Mouse (Mus musculus): ENCODE data around the gene Drg2.

Gene Drg2

GRCm38 (mm10) chr11:60439621-60440020 is 14.8 kb upstream of the Drg2 start:
- POLR2A ChIA-PET, result interaction anchor here in 3 of 4 experiments (0.7 to 4.2 kb wide), 22 partner anchors 8 to 344 kb away, joined by 3 to 25 read pairs (median 4); partner anchors contain the start of genes Drg2 (in 3 of the 3), Atpaf2 (in 2 of the 3), Gid4 (in 2 of the 3) and Drc3 (in 1 of the 3)
- CTCF ChIA-PET, result interaction anchor here in 1 of 4 experiments (1.5 to 2.0 kb wide), 2 partner anchors 15 to 26 kb away, joined by 4 to 5 read pairs; partner anchors contain the start of gene Drg2

DNA sequence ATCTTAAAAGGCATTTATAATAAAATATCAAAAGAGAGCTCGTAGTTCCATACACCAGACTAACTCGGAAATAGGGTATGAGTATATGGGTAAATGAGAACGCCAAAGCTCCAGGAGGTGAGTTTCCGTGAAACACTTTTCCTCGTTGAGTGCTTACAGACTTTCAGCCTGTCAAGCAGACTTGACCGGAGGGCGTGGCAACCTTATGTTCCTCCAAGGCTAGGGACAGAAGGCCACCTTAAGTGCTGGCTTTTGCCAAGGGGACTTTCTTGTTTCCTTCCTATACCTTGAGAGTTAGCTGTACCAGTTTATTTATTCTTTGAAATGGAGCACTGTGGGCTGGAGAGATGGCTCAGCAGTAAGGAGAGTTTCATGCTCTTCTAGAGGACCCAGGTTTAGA is 14.2 kb upstream of the Drg2 start:
- POLR2A ChIA-PET, result interaction anchor here in 3 of 4 experiments (0.7 to 5.2 kb wide), 27 partner anchors 8 to 343 kb away, joined by 3 to 25 read pairs (median 4); partner anchors contain the start of genes Drg2 (in 3 of the 3), Atpaf2 (in 2 of the 3), Gid4 (in 2 of the 3) and Drc3 (in 1 of the 3)
- CTCF ChIA-PET, result interaction anchor here in 2 of 4 experiments (0.6 to 2.0 kb wide), 4 partner anchors 11 to 54 kb away, joined by 4 to 10 read pairs (median 6); partner anchors contain the start of gene Drg2 (in 1 of the 2)

DNA sequence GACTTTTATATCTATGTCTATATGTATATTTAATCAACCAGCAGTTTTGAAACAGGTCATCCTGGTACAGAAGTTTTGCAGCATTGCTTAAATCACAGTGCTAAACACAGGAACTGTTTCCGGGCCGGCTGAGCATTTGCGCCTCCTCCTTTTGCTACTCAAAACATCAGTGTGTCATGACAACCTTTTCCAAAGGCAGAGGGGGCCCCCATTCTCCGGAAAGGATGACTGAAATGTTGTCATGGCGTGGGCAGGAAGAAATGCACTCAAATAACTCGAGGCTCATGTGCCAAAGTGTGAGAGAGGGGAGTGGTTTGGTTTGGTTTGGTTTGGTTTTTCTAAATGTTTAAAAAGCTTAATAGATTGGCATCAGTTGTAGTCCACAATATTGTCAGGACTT is 11.5 kb upstream of the Drg2 start:
- ChIA-PET CTCF (interaction anchor here in 1 of 4 experiments (1.5 to 2.5 kb wide), 2 partner anchors 11 to 30 kb away, joined by 6 to 9 read pairs; partner anchors contain the start of gene Drg2), POLR2A (interaction anchor here in 2 of 4 experiments (1.2 to 5.3 kb wide), 12 partner anchors 9 to 95 kb away, joined by 3 to 52 read pairs (median 17); partner anchors contain the start of genes Drg2 (in 2 of the 2), Alkbh5 (in 1 of the 2), Atpaf2 (in 1 of the 2) and Gid4 (in 1 of the 2))

GRCm38 (mm10) chr11:60444007-60444406 is 10.4 kb upstream of the Drg2 start:
- ChIA-PET CTCF (interaction anchor here (0.5 to 2.5 kb wide), 14 partner anchors 10 to 970 kb away, joined by 3 to 9 read pairs (median 4); partner anchors contain the start of genes Drg2 (in 2 of the 4), Gid4 (in 1 of the 4) and Rai1 (in 1 of the 4)), POLR2A (interaction anchor here (0.6 to 5.3 kb wide), 44 partner anchors 8 to 456 kb away, joined by 3 to 52 read pairs (median 5); partner anchors contain the start of genes Drg2 (in 4 of the 4), Alkbh5 (in 2 of the 4), Atpaf2 (in 2 of the 4) and Drc3 (in 2 of the 4))

DNA sequence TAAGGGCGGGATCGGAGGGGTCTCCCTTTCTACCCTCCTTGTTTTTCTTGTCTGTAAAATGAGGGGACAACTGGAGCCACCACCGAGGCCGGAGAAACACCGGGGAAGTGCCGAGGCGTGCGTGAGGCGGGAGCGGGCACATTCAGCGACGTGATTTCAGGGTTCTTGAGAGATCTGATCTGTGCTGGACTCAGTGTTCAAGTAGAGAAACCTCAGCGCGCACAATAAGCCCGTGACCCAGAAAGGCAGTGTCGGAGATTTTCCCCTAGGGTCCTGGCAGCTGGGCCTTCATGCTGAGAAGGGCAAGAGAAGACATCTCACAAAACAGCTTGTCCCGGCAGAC is 325 bp downstream of the Drg2 start:
- ChIA-PET CTCF (interaction anchor here in 3 of 4 experiments (0.7 to 1.7 kb wide), 9 partner anchors 11 to 147 kb away, joined by 3 to 9 read pairs (median 5); partner anchors contain the start of gene Atpaf2 (in 1 of the 3)), POLR2A (interaction anchor here (0.5 to 3.4 kb wide), 44 partner anchors 7 to 425 kb away, joined by 3 to 52 read pairs (median 5); partner anchors contain the start of genes Gid4 (in 3 of the 4), Atpaf2 (in 2 of the 4), Myo15 (in 2 of the 4) and Alkbh5 (in 1 of the 4))

- POLR2A ChIA-PET, result interaction anchor here in 2 of 4 experiments (0.7 to 2.0 kb wide), 4 partner anchors 8 to 72 kb away, joined by 3 to 5 read pairs (median 4); partner anchors contain the start of gene Myo15 (in 1 of the 2)
Observed at GRCm38 (mm10) chr11:60457973-60458372, 3.6 kb downstream of the Drg2 start.

DNA sequence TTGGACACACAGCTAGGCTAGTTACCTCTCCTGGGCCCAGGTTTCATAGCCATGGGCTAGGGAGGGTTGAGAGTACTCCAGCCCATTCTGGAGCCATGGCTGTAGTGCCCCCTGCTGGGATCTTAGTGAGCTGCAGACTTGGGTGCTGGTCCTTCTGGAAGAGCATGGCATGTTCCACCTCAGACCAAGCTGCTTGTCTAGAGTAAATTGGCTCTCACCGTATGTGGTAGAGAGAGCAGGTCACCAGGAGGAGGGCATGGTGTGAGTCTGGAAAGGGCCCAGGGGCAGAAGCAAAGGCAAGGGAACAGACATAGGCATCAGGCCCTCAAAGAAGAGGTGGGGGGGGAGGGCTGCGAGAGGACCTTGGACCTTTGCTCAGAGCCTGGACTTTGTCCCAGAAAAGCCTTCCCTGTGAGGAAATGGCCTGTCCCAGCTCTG is 11.6 kb downstream of the Drg2 start:
- POLR2A ChIA-PET, result interaction anchor here in 3 of 4 experiments (0.6 to 2.6 kb wide), 13 partner anchors 9 to 113 kb away, joined by 3 to 13 read pairs (median 5); partner anchors contain the start of genes Drg2 (in 3 of the 3), Drc3 (in 1 of the 3), Gid4 (in 1 of the 3) and Tom1l2 (in 1 of the 3)
- CTCF ChIA-PET, result interaction anchor here (0.5 to 2.2 kb wide), 32 partner anchors 9 to 841 kb away, joined by 3 to 13 read pairs (median 3); partner anchors contain the start of genes Drg2 (in 3 of the 4), Gid4 (in 2 of the 4), Drc3 (in 1 of the 4) and Tom1l2 (in 1 of the 4)

More at GRCm38 (mm10) chr11:60457973-60458372, 3.6 kb downstream of the Drg2 start:
- CTCF ChIA-PET, result interaction anchor here in 1 of 4 experiments (0.7 kb wide), 1 partner anchor 16 kb away, joined by 8 read pairs; no protein-coding TSS in a partner anchor

DNA sequence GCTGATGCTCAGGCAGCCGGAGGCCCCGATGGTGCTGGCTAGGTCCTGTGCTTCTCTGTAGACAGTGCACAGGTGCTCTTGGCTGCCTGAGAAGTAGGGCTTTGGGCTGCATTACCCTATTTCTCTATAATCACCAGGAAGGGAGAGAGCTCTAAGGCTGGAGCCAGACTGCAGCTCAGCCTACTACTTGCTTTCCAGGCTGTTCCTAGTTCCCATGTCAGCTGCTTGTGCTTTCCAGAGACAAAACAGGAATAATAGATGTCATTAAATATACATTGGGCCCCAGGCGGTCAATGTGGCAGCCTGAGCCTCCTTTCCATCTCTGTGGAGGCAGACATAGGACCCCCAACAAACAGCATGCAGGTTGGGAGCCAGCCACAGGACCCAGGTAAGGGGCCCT is 14.6 kb downstream of the Drg2 start, which contains the start of gene Myo15:
Gene Myo15 (plus strand): TSS at position 301 of the 400 bp plus-strand sequence.
- ChIA-PET POLR2A (interaction anchor here in 2 of 4 experiments (0.7 to 4.2 kb wide), 19 partner anchors 8 to 161 kb away, joined by 3 to 36 read pairs (median 8); partner anchors contain the start of genes Drg2 (in 2 of the 2), Gid4 (in 2 of the 2), Alkbh5 (in 1 of the 2) and Atpaf2 (in 1 of the 2)), CTCF (interaction anchor here in 2 of 4 experiments (0.9 to 1.2 kb wide), 3 partner anchors 8 to 269 kb away, joined by 3 to 4 read pairs (median 4); no protein-coding TSS in a partner anchor)

DNA sequence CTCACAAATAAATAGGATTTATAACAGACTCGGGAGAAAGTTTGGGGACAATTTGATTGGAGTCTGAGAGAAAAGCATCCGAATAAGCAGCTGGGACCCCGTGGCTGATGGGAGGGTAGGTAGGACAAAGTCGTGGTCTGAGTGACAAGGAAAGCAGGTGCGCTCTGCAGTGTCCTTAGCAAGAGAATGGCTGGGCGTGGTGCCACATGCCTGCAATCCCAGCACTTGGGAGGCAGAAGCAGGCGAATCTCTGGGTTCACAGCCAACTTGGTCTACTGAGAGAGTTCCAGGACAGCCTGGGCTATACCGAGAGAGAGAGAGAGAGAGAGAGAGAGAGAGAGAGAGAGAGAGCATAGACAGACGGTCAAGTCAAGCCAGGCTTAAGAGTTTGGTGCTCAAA is 16.4 kb downstream of the Drg2 start:
- ChIA-PET CTCF (interaction anchor here in 3 of 4 experiments (0.6 to 1.1 kb wide), 5 partner anchors 16 to 333 kb away, joined by 3 to 5 read pairs (median 4); partner anchors contain the start of gene Drg2 (in 1 of the 3)), POLR2A (interaction anchor here (0.6 to 4.2 kb wide), 32 partner anchors 7 to 1494 kb away, joined by 3 to 22 read pairs (median 4); partner anchors contain the start of genes Drg2 (in 2 of the 4), Gid4 (in 2 of the 4), Alkbh5 (in 1 of the 4) and Atpaf2 (in 1 of the 4))

- CTCF ChIA-PET, result interaction anchor here (0.6 to 2.4 kb wide), 16 partner anchors 9 to 735 kb away, joined by 3 to 15 read pairs (median 4); partner anchors contain the start of gene Alkbh5 (in 1 of the 4)
- POLR2A ChIA-PET, result interaction anchor here in 3 of 4 experiments (0.7 to 4.6 kb wide), 8 partner anchors 6 to 241 kb away, joined by 3 to 36 read pairs (median 4); partner anchors contain the start of genes Drg2 (in 1 of the 3) and Myo15 (in 1 of the 3)
Observed at GRCm38 (mm10) chr11:60474534-60474933, 20.1 kb downstream of the Drg2 start.

DNA sequence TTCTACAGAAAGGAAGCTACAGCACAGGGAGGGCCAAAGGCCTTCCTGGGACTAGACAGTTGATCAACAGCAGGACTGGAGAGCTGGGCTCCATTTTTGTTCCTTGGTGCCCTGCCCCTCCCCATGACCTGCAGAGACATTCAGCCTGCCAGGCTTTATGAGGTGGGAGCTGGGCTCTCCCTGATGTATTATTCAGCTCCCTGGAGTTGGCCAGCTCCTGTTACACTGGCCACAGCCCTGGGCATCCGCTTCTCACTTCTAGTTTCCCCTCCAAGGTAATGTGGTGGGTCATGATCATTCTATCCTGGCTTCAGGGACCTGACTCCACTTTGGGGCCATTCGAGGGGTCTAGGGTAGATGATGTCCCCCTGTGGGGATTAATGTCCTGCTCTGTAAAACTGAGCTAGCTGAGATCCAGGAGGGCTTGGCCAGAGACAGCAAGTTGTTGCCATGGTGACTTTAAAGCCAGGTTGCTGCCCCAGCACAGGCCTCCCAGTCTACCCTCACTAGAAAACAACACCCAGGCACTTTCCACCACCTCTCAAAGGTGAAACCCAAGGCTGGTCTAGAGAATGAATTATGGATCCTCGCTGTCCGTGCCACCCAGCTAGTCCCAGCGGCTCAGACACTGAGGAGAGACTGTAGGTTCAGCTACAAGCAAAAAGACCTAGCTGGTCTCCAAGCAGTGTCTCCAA is 21.4 kb downstream of the Drg2 start:
- CTCF ChIA-PET, result interaction anchor here (0.5 to 2.4 kb wide), 7 partner anchors 9 to 1955 kb away, joined by 3 to 10 read pairs (median 4); no protein-coding TSS in a partner anchor
- POLR2A ChIA-PET, result interaction anchor here in 3 of 4 experiments (0.6 to 4.6 kb wide), 20 partner anchors 8 to 840 kb away, joined by 3 to 36 read pairs (median 5); partner anchors contain the start of genes Drg2 (in 2 of the 3), Alkbh5 (in 1 of the 3), Llgl1 (in 1 of the 3) and Myo15 (in 1 of the 3)

- ChIA-PET CTCF (interaction anchor here (0.6 to 1.6 kb wide), 12 partner anchors 8 to 401 kb away, joined by 3 to 4 read pairs (median 3); partner anchors contain the start of gene Tmem11 (in 1 of the 4)), POLR2A (interaction anchor here in 3 of 4 experiments (0.5 to 4.6 kb wide), 36 partner anchors 9 to 527 kb away, joined by 3 to 36 read pairs (median 4); partner anchors contain the start of genes Gid4 (in 2 of the 3), Myo15 (in 2 of the 3), Alkbh5 (in 1 of the 3) and Drc3 (in 1 of the 3))
Observed at GRCm38 (mm10) chr11:60478121-60478520, 23.7 kb downstream of the Drg2 start.

- CTCF ChIA-PET, result no interaction called here
- POLR2A ChIA-PET, result interaction anchor here in 1 of 4 experiments (1.5 kb wide), 1 partner anchor 9 kb away, joined by 3 read pairs; no protein-coding TSS in a partner anchor
Observed at GRCm38 (mm10) chr11:60486267-60486666, 31.9 kb downstream of the Drg2 start.

- POLR2A ChIA-PET, result interaction anchor here in 1 of 4 experiments (0.9 kb wide), 1 partner anchor 16 kb away, joined by 3 read pairs; no protein-coding TSS in a partner anchor
- CTCF ChIA-PET, result no interaction called here
Observed at GRCm38 (mm10) chr11:60492726-60493125, 38.3 kb downstream of the Drg2 start.

DNA sequence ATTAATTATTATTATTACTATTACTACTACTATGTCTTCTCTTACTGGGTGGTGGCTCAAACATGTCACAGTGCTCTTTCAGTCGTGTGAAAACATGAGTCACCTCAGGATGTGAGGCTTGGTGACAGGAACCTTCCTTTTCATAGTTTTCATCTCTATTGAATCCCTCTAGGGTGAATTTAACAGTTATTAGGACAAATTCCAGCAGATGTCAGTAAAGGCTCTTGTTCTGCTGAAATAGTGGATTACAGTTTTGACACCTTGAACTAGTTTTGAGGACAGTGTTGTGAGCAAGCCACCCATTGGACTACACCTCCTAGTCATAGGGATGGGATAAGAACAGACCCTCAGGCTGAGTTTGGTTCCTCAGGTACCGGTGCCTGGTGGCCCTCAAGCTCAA is 41.3 kb downstream of the Drg2 start:
- ChIA-PET CTCF (interaction anchor here in 2 of 4 experiments (0.5 to 0.9 kb wide), 3 partner anchors 18 to 368 kb away, joined by 3 to 7 read pairs (median 4); no protein-coding TSS in a partner anchor), POLR2A (interaction anchor here in 3 of 4 experiments (0.5 to 2.7 kb wide), 9 partner anchors 10 to 1752 kb away, joined by 3 to 17 read pairs (median 4); no protein-coding TSS in a partner anchor)

GRCm38 (mm10) chr11:60507281-60507680 is 52.9 kb downstream of the Drg2 start:
- POLR2A ChIA-PET, result interaction anchor here in 2 of 4 experiments (0.8 to 3.0 kb wide), 7 partner anchors 10 to 70 kb away, joined by 3 to 17 read pairs (median 5); no protein-coding TSS in a partner anchor
- CTCF ChIA-PET, result interaction anchor here in 1 of 4 experiments (1.0 kb wide), 1 partner anchor 72 kb away, joined by 3 read pairs; no protein-coding TSS in a partner anchor
